Mouse (Mus musculus) ES-CJ7 (cell line): Measurements from ENCODE around the gene Pxylp1.

Experiments
- DNase-seq: peaks from one replicate; pipeline ENCODE4 v3.0.0; 2011; ENCODE audit warnings: low read depth, low spot score

Gene Pxylp1

DNA sequence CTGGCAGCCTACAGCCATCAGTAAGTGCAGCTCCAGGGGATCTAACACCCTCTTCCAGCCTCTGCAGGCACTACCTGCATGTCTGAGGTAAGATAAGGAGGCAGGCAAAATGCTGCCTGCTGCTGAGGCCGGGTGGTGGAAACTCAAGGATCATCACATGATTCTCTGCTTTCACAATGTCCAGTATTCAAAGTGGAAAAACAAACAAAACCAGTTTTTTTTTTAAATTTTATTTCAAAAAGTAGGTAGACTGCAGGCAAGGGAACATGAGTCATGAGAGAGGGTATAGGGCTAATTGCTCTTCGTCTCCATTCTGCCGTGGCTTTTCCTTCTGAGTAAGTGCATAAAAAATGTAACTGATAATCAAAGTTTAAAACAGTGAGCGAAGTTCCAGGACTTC, 29.6 kb downstream of the Pxylp1 start:
- no peak for DNase-seq

- DNase-seq = no peak
These were observed 31.4 kb downstream of the Pxylp1 start for GRCm38 (mm10) chr9:96861092-96861487.

- DNase-seq = no peak
These were observed 31.9 kb downstream of the Pxylp1 start for GRCm38 (mm10) chr9:96860380-96861091.

DNA sequence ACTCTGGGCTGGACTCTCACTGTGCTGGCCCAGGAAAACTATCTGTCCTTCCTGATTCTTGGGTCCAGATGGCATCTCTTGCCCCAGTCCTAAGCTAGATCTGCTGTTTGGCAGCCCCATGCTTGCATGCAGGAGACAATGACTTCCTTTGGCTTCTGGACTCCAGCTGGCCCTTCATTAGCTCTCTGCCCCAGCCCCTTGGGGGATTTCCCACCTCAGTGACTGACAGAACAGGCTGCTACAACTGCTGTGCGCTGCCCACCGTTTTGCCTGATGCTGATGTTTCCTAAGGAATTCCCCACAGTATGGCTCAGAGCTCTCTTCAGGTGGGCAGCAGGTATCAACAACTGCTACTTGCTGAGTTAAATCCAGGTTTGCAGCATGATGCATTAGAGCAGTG, 33.4 kb downstream of the Pxylp1 start:
- DNase-seq = no peak

DNA sequence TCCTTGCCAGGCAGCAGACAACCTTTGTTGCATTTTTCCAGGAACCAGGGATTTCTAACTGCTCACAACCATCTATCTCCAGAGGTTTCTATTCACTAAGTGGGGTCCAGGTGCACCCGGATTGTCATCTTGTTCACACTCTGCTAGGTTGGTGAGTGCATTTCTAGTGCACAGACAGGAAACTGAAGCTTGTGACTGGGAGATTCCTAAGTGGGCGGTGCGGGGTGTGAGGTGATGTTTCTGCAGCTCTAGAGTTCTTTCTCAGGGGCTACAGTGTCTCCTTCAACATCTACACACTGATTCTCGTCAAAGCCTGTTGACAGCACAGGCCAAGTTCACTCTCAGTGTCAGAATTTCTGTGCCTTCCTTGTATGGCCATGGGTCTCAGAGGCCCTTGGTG, 34.6 kb downstream of the Pxylp1 start:
- no peak for DNase-seq

GRCm38 (mm10) chr9:96853300-96854186, 38.9 kb downstream of the Pxylp1 start:
- no peak for DNase-seq

- DNase-seq = no peak
These were observed 40.8 kb downstream of the Pxylp1 start for GRCm38 (mm10) chr9:96851634-96852033.

DNA sequence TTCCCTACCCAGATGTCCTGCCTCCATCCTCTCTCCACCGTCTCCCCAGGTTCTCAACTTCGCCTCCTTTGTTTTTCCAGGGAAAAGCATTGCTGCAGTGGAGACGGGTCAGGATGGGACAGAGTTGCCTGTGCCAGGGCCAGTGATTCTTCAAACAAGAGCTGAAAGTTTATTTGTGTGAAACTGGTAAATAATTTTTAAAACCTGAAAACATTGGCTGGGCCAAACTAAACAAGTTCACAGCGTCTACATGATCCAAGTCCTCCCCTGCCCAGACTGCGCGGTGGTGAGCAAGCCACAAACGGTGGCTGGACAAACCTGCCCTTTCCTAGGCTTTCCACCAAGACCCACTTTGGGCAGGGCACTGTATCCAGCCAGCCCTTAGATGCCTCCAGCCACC, 41.4 kb downstream of the Pxylp1 start:
- DNase-seq = no peak

GRCm38 (mm10) chr9:96849012-96849411, 43.5 kb downstream of the Pxylp1 start:
- no peak for DNase-seq

DNA sequence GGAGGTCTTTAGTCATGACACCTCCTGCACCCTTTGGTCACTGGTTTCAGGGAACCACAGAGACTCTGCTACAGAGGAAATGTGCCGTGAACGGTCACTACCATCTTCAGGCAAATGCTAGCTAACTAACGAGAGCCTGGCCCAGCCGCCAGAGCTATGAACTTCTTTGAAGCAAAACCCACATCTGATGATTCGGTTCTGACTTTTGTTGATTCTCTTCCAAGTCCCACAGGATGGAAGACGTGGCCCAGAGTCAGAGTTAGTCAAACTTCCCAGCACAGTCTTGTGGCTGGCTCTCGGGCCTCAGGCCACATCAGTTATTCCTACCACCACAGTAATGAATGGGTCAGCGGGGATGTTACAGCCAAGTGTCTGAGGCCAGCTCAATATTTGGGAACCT, 46.1 kb downstream of the Pxylp1 start:
- DNase-seq = no peak

- DNase-seq = no peak
These were observed 47.7 kb downstream of the Pxylp1 start for GRCm38 (mm10) chr9:96844798-96845209.

- DNase-seq = no peak
These were observed 53.1 kb downstream of the Pxylp1 start for GRCm38 (mm10) chr9:96839376-96839775.

GRCm38 (mm10) chr9:96838864-96839263, 53.6 kb downstream of the Pxylp1 start:
- peak; percentile 70 for DNase-seq

GRCm38 (mm10) chr9:96837781-96838420, 54.6 kb downstream of the Pxylp1 start:
- DNase-seq = no peak

DNA sequence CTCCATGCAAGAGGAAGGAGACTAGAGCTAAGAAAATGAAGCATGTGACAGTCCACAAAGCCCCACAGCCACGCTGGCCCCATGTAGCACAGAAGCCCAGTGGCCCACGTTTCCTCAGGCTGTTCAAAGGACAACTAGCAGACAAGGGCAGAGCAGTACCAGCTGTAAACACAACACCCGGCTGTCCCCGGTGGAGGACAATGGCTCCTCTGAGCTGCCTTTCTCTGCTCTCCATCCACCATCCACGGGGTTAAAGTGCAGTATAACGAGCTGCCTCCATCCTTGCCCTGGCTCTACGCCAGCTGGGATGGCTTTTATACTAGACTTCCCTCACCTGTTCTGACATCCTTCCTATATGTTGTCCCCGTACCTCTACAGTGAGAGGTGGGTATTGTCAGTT, 55.5 kb downstream of the Pxylp1 start:
- no peak for DNase-seq

DNA sequence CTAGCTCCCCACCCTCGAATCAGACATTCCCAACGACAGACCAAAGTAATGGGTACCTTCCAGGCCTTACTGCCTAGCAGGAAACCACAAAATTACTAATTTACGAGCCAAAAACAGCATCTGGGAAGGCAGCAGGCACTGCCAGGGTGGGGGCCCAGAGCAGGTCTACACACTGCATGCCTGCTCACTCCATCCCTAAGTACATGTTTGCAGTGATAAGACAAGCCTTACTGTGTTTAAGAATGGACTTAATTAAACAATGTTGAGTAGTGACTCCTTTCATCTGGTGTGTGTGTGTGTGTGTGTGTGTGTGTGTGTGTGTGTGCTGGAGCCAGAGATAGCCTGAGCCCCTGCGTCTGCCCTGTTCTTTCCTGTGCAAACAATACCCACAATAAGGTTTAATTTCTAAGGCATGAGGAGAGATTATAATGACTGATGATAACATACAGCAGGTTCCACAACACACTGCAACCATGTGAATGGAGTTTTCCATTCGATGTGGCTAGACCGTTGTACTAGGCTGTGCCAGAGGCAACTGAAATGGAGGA, 57.0 kb downstream of the Pxylp1 start:
- DNase-seq = no peak

DNA sequence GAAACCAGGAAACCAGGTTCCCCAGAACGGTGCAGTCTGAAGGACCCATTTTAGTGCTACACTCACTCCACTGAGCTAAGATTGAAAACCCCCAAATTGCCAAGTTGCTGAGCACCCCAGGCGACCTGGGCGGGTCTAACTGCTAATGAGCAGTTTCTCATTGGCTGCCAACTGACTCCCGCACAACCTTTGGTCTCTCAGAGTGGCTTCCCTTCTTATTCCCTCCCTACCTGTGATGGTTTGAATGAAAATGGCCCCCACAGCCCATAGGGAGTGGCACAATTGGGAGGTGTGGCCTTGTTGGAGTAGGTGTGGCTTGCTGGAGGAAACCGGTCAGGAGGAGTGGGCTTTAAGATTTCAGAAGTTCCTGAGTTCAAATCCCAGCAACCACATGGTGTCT, 58.9 kb downstream of the Pxylp1 start:
- DNase-seq = peak; percentile 92

DNA sequence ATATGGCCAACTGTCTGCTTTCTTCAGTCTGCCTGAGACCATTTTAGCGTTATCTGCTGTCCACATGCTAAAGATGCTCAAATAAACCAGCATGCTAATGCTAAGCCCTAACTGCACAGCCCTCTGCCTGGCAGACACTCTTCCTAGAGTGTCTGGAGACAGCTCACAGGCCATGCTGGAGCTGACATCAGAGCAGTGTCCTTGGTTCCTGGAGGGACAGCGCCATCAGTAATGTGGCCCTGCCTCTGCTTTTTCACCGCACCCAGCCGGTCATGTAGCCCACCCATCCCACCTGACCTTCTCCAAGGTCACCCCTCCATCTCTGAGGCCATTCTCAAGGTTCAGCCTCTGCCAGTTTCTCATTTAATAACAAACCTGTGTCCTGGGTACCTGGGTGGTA, 60.0 kb downstream of the Pxylp1 start:
- no peak for DNase-seq

DNA sequence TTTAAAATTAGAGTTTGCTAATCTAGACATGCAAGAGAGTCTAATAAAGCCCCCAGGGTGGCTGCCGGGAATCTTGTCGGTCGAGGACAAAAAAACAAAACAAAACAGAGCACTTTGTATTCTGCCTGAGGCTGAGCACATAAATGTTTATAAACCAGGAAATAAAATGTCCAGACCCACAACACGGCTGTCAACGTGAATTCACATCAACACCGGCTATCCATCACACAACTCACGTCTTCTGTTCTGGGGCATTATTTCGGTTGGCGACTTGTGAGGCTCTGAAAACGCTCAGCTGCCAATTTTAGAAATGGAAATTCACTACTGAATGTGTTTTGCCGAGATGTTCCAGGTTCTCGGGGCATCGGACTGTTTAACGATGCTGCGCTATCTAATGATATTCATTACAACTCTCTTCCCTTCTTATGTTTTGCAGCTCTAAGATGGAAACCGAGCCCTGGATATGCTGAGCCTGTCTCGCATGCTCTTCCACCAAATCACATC, 61.6 kb downstream of the Pxylp1 start:
- no peak for DNase-seq

GRCm38 (mm10) chr9:96829682-96830081, 62.8 kb downstream of the Pxylp1 start:
- DNase-seq = peak; percentile 80

- DNase-seq = no peak
These were observed 64.4 kb downstream of the Pxylp1 start for GRCm38 (mm10) chr9:96828071-96828470.
